Mouse (Mus musculus) embryonic facial prominence, embryonic 10.5 days (tissue): ENCODE results near the gene Exoc6b. TPM values are rescaled to one million over a fixed set of nuclear protein-coding genes. Genes with fewer than 3 reads are reported as not detected.
A peak's percentile ranks its signal among the peaks of the same experiment; 100 is the strongest.
"Not testable (repeated sequence)": the region's sequence is repeated elsewhere in the genome, so short reads cannot be mapped to it uniquely, and the experiment has no call there.

Experiments used
- DNase-seq: peaks from one replicate; pipeline ENCODE4 v3.0.0-alpha.2; 2017; ENCODE audit warnings: low spot score
- H3K27ac ChIP-seq: fragments of 300-500 bp; sonication (generic); replicated peaks from 2 replicates; pipeline ENCODE4 v1.5.1; 2016; ENCODE audit warnings: mild to moderate bottlenecking
- H3K27me3 ChIP-seq: fragments of 300-500 bp; sonication (generic); replicated peaks from 2 replicates; pipeline ENCODE4 v1.6.1; 2016; ENCODE audit warnings: low read depth, mild to moderate bottlenecking; ENCODE audit not compliant: poor library complexity, severe bottlenecking
- H3K36me3 ChIP-seq: fragments of 300-500 bp; sonication (generic); replicated peaks from 2 replicates; pipeline ENCODE4 v1.6.1; 2016; ENCODE audit warnings: mild to moderate bottlenecking, moderate library complexity
- H3K4me1 ChIP-seq: fragments of 300-500 bp; sonication (generic); 2 replicates; pipeline ENCODE4 v1.6.1; 2016
- H3K4me3 ChIP-seq: fragments of 300-500 bp; sonication (generic); 2 replicates; pipeline ENCODE4 v1.5.1; 2016; ENCODE audit warnings: mild to moderate bottlenecking, moderate library complexity
- H3K9me3 ChIP-seq: fragments of 300-500 bp; sonication (generic); 2 replicates; pipeline ENCODE4 v1.6.1; 2016; ENCODE audit warnings: mild to moderate bottlenecking
- WGBS: fragments of 180-500 bp; shearing (Covaris S2); methylation state at CpG from one replicate; pipeline ENCODE4 v1.1.7; 2016; 5-methylcytosine and 5-hydroxymethylcytosine counted together
- polyA plus RNA-seq: library from polyadenylated mRNA; unstranded; fragments of >200 nt; fragmentation: Nextera tagmentation; extraction: Ambion mirVana; gene quantifications from 2 replicates; pipeline ENCODE4 v1.2.1, GENCODE M21; 2016

The Exoc6b gene
- polyA plus RNA-seq = 26.2 and 27.4 TPM in 2 replicates

GRCm38 (mm10) chr6:85069023-85069985, at the start of gene Exoc6b:
Exoc6b (minus strand) TSS chr6:85069513.
- WGBS = 1% methylated on average over 63 of the region's 63 CpGs
- no peaks in the 10 kb centered on the region for H3K9me3 ChIP-seq
- peaks cover 14% of the 10 kb centered on the region for H3K4me1 ChIP-seq
- H3K36me3 ChIP-seq = no peaks in the 10 kb centered on the region
- peaks cover 7% of the 10 kb centered on the region for H3K27me3 ChIP-seq
- peak; percentile 87 for DNase-seq
- peak within 1 kb of the TSS; percentile 88 for H3K27ac ChIP-seq
- H3K4me3 ChIP-seq = peak within 1 kb of the TSS; percentile 95

- H3K9me3 ChIP-seq, H3K4me3 ChIP-seq, H3K27ac ChIP-seq, H3K36me3 ChIP-seq, H3K4me1 ChIP-seq, H3K27me3 ChIP-seq: not testable (repeated sequence)
- peak; percentile 68 for DNase-seq
- WGBS = 42% methylated on average over 11 of the region's 11 CpGs
These were observed 48.5 kb upstream of the Exoc6b start for GRCm38 (mm10) chr6:85117545-85118511.

- no peak overlapping the region for H3K27ac ChIP-seq
- H3K9me3 ChIP-seq = no peaks in the 10 kb centered on the region
- no peaks in the 10 kb centered on the region for H3K4me1 ChIP-seq
- 85% methylated on average over 10 of the region's 10 CpGs for WGBS
- no peaks in the 10 kb centered on the region for H3K27me3 ChIP-seq
- no peak for DNase-seq
- no peaks in the 10 kb centered on the region for H3K36me3 ChIP-seq
- H3K4me3 ChIP-seq = no peak overlapping the region
These were observed 35.8 kb upstream of the Exoc6b start for GRCm38 (mm10) chr6:85105033-85105615.

- Histone ChIP-seq H3K36me3 (no peaks in the 10 kb centered on the region), H3K4me3 (no peak overlapping the region), H3K27ac (no peak overlapping the region), H3K4me1 (no peaks in the 10 kb centered on the region), H3K9me3 (no peaks in the 10 kb centered on the region), H3K27me3 (no peaks in the 10 kb centered on the region)
- 87% methylated on average over 3 of the region's 3 CpGs for WGBS
- DNase-seq = no peak
These were observed 34.0 kb upstream of the Exoc6b start for GRCm38 (mm10) chr6:85103321-85103720.

- DNase-seq = no peak
- H3K36me3 ChIP-seq = no peaks in the 10 kb centered on the region
- H3K27me3 ChIP-seq = no peaks in the 10 kb centered on the region
- no peaks in the 10 kb centered on the region for H3K9me3 ChIP-seq
- no peak overlapping the region for H3K27ac ChIP-seq
- WGBS = 83% methylated on average over 2 of the region's 2 CpGs
- H3K4me1 ChIP-seq = no peaks in the 10 kb centered on the region
- no peak overlapping the region for H3K4me3 ChIP-seq
These were observed 27.1 kb upstream of the Exoc6b start for GRCm38 (mm10) chr6:85096441-85096840.

- Histone ChIP-seq H3K4me1 (no peaks in the 10 kb centered on the region), H3K27me3 (no peaks in the 10 kb centered on the region), H3K27ac (no peak overlapping the region), H3K9me3 (no peaks in the 10 kb centered on the region), H3K4me3 (no peak overlapping the region), H3K36me3 (no peaks in the 10 kb centered on the region)
- 83% methylated on average over 4 of the region's 4 CpGs for WGBS
- no peak for DNase-seq
These were observed 18.1 kb upstream of the Exoc6b start for GRCm38 (mm10) chr6:85087425-85087824.

- WGBS = 78% methylated on average over 3 of the region's 3 CpGs
- Histone ChIP-seq H3K4me3 (no peak overlapping the region), H3K36me3 (no peaks in the 10 kb centered on the region), H3K27ac (no peak overlapping the region), H3K9me3 (no peaks in the 10 kb centered on the region), H3K4me1 (no peaks in the 10 kb centered on the region), H3K27me3 (no peaks in the 10 kb centered on the region)
- no peak for DNase-seq
These were observed 17.3 kb upstream of the Exoc6b start for GRCm38 (mm10) chr6:85086645-85087044.

- not testable (repeated sequence) for H3K4me1 ChIP-seq, H3K9me3 ChIP-seq, H3K27ac ChIP-seq, H3K4me3 ChIP-seq, H3K36me3 ChIP-seq, H3K27me3 ChIP-seq, DNase-seq
- 83% methylated on average over 29 of the region's 29 CpGs for WGBS
These were observed 6.9 kb upstream of the Exoc6b start for GRCm38 (mm10) chr6:85076179-85076720.

- no peak for DNase-seq
- no peak overlapping the region for H3K27ac ChIP-seq
- H3K36me3 ChIP-seq = no peaks in the 10 kb centered on the region
- no peak overlapping the region for H3K4me3 ChIP-seq
- H3K4me1 ChIP-seq = no peaks in the 10 kb centered on the region
- peaks cover 6% of the 10 kb centered on the region for H3K27me3 ChIP-seq
- 27% methylated on average over 2 of the region's 2 CpGs for WGBS
- no peaks in the 10 kb centered on the region for H3K9me3 ChIP-seq
These were observed 5.7 kb upstream of the Exoc6b start for GRCm38 (mm10) chr6:85074996-85075395.

GRCm38 (mm10) chr6:85068322-85069022, 841 bp downstream of the Exoc6b start:
- H3K4me1 ChIP-seq = peaks cover 14% of the 10 kb centered on the region

GRCm38 (mm10) chr6:85057641-85058040, 11.7 kb downstream of the Exoc6b start:
- no peaks in the 10 kb centered on the region for H3K36me3 ChIP-seq
- no peaks in the 10 kb centered on the region for H3K27me3 ChIP-seq
- H3K27ac ChIP-seq = no peak overlapping the region
- no peaks in the 10 kb centered on the region for H3K4me1 ChIP-seq
- no peak for DNase-seq
- H3K4me3 ChIP-seq = no peak overlapping the region
- WGBS = 87% methylated on average over 1 of the region's 1 CpGs
- no peaks in the 10 kb centered on the region for H3K9me3 ChIP-seq

More at GRCm38 (mm10) chr6:85068322-85069022, 841 bp downstream of the Exoc6b start:
- Histone ChIP-seq H3K36me3 (no peaks in the 10 kb centered on the region), H3K27me3 (peaks cover 7% of the 10 kb centered on the region), H3K27ac (peak overlapping the region; percentile 88), H3K9me3 (no peaks in the 10 kb centered on the region), H3K4me3 (peak overlapping the region; percentile 95)
- DNase-seq = no peak
- 5% methylated on average over 17 of the region's 17 CpGs for WGBS
